Mouse (Mus musculus) stomach, postnatal 0 days (tissue): ENCODE results near the gene Nme9. TPM values are rescaled to one million over a fixed set of nuclear protein-coding genes. Genes with fewer than 3 reads are reported as not detected.

Experiments
- ATAC-seq: fragments of 200-750 bp; cut with Nextera tagmentation; 2 replicates; pipeline ENCODE4 v1.8.0; 2017; ENCODE audit not compliant: low FRiP score, low TSS enrichment
- DNase-seq: peaks from one replicate; pipeline ENCODE4 v3.0.0-alpha.2; 2016; ENCODE audit warnings: low spot score
- H3K27ac ChIP-seq: fragments of 300-500 bp; sonication (generic); replicated peaks from 2 replicates; pipeline ENCODE4 v1.5.1; 2014; ENCODE audit warnings: mild to moderate bottlenecking, control low read depth
- H3K27me3 ChIP-seq: fragments of 300-500 bp; sonication (generic); 2 replicates; pipeline ENCODE4 v1.6.1; 2014; ENCODE audit warnings: low read length; ENCODE audit not compliant: control insufficient read depth, insufficient read depth
- H3K36me3 ChIP-seq: fragments of 300-500 bp; sonication (generic); 2 replicates; pipeline ENCODE4 v1.6.1; 2014; ENCODE audit warnings: low read length, mixed read lengths; ENCODE audit not compliant: control insufficient read depth, insufficient read depth
- H3K4me1 ChIP-seq: fragments of 300-500 bp; sonication (generic); replicated peaks from 2 replicates; pipeline ENCODE4 v1.6.1; 2014; ENCODE audit warnings: antibody characterized with exemption; ENCODE audit not compliant: control insufficient read depth, insufficient read depth
- H3K4me2 ChIP-seq: fragments of 300-500 bp; sonication (generic); replicated peaks from 2 replicates; pipeline ENCODE4 v1.6.1; 2014; ENCODE audit warnings: low read depth, mild to moderate bottlenecking, control low read depth, moderate library complexity
- H3K4me3 ChIP-seq: fragments of 300-500 bp; sonication (generic); 2 replicates; pipeline ENCODE4 v1.5.1; 2014; ENCODE audit warnings: low read depth, low read length, control low read depth
- H3K9ac ChIP-seq: fragments of 300-500 bp; sonication (generic); 2 replicates; pipeline ENCODE4 v1.6.1; 2014; ENCODE audit warnings: mild to moderate bottlenecking, low read length, control low read depth, mixed read lengths
- H3K9me3 ChIP-seq: fragments of 300-500 bp; sonication (generic); 2 replicates; pipeline ENCODE4 v1.6.1; 2016; ENCODE audit warnings: low read length; ENCODE audit not compliant: control insufficient read depth
- CTCF ChIP-seq: IDR thresholded peaks from 2 replicates; pipeline ENCODE4 v1.5.1; 2016; ENCODE audit warnings: antibody characterized with exemption, low read depth, mild to moderate bottlenecking, moderate library complexity
- EP300 ChIP-seq: optimal IDR thresholded peaks from 2 replicates; pipeline ENCODE3; 2016; ENCODE audit warnings: antibody characterized with exemption
- WGBS: fragments of 180-500 bp; shearing (Covaris S2); extraction: QIAGEN DNeasy Blood & Tissue Kit; methylation state at CpG from one replicate; pipeline ENCODE4 v1.1.7; 2014; 5-methylcytosine and 5-hydroxymethylcytosine counted together
- polyA plus RNA-seq: library from polyadenylated mRNA; unstranded; fragments of >200 nt; fragmentation: Nextera tagmentation; extraction: Ambion mirVana; gene quantifications from 2 replicates; pipeline ENCODE4 v1.2.1, GENCODE M21; 2015

Nme9 gene
- polyA plus RNA-seq, 1 experiment from 2014 or later, result not detected

GRCm38 (mm10) chr9:99439064-99439463 lies 12.2 kb upstream of the Nme9 start:
- WGBS, result 78% methylated on average over 8 of the region's 8 CpGs

GRCm38 (mm10) chr9:99440941-99441340 lies 10.3 kb upstream of the Nme9 start:
- WGBS, result 69% methylated on average over 5 of the region's 5 CpGs
- ATAC-seq, result no peak
- H3K9ac ChIP-seq, result no peak overlapping the region

More at GRCm38 (mm10) chr9:99439064-99439463, 12.2 kb upstream of the Nme9 start:
- Histone ChIP-seq H3K9me3 (no peaks in the 10 kb centered on the region), H3K9ac (no peak overlapping the region), H3K4me3 (no peak overlapping the region), H3K4me2 (no peak overlapping the region), H3K4me1 (no peaks in the 10 kb centered on the region), H3K27ac (no peak overlapping the region), H3K27me3 (no peaks in the 10 kb centered on the region), H3K36me3 (no peaks in the 10 kb centered on the region)
- DNase-seq (no peak), ATAC-seq (no peak)
- no peak for TF ChIP-seq CTCF
- no peak for TF ChIP-seq EP300

GRCm38 (mm10) chr9:99441647-99442433 lies 9.4 kb upstream of the Nme9 start:
- 71% methylated on average over 4 of the region's 4 CpGs for WGBS
- DNase-seq (no peak), ATAC-seq (no peak)
- H3K4me2 ChIP-seq, result no peak overlapping the region
- no peak overlapping the region for H3K27ac ChIP-seq
- H3K9ac ChIP-seq, result no peak overlapping the region
- no peaks in the 10 kb centered on the region for H3K36me3 ChIP-seq
- TF ChIP-seq CTCF (no peak), EP300 (no peak)
- H3K4me1 ChIP-seq, result no peaks in the 10 kb centered on the region
- no peaks in the 10 kb centered on the region for H3K27me3 ChIP-seq
- no peak overlapping the region for H3K4me3 ChIP-seq
- no peaks in the 10 kb centered on the region for H3K9me3 ChIP-seq

More at GRCm38 (mm10) chr9:99440941-99441340, 10.3 kb upstream of the Nme9 start:
- no peaks in the 10 kb centered on the region for H3K9me3 ChIP-seq
- H3K27me3 ChIP-seq, result no peaks in the 10 kb centered on the region
- no peaks in the 10 kb centered on the region for H3K4me1 ChIP-seq
- H3K27ac ChIP-seq, result no peak overlapping the region
- H3K4me3 ChIP-seq, result no peak overlapping the region
- no peaks in the 10 kb centered on the region for H3K36me3 ChIP-seq
- DNase-seq, result no peak
- no peak for TF ChIP-seq EP300
- TF ChIP-seq CTCF, result no peak
- H3K4me2 ChIP-seq, result no peak overlapping the region

- Histone ChIP-seq H3K4me3 (no peak overlapping the region), H3K4me2 (no peak overlapping the region), H3K4me1 (no peaks in the 10 kb centered on the region), H3K27me3 (no peaks in the 10 kb centered on the region), H3K9me3 (no peaks in the 10 kb centered on the region), H3K36me3 (no peaks in the 10 kb centered on the region), H3K27ac (no peak overlapping the region), H3K9ac (no peak overlapping the region)
- WGBS, result 29% methylated on average over 8 of the region's 8 CpGs
- peak; percentile 43 for DNase-seq
- ATAC-seq, result 0 out of 2 replicates have a peak, but pooled peaks have one; percentile 32
- TF ChIP-seq EP300, result no peak
- TF ChIP-seq CTCF, result peak; percentile 71
These were observed 6.6 kb upstream of the Nme9 start for GRCm38 (mm10) chr9:99444590-99445178.

GRCm38 (mm10) chr9:99446259-99446658 lies 5.0 kb upstream of the Nme9 start:
- Histone ChIP-seq H3K27ac (no peak overlapping the region), H3K4me3 (no peak overlapping the region), H3K4me1 (no peaks in the 10 kb centered on the region), H3K9me3 (no peaks in the 10 kb centered on the region), H3K36me3 (no peaks in the 10 kb centered on the region), H3K27me3 (no peaks in the 10 kb centered on the region), H3K9ac (no peak overlapping the region), H3K4me2 (no peak overlapping the region)
- TF ChIP-seq CTCF (no peak), EP300 (no peak)
- no peak for DNase-seq
- no peak for ATAC-seq

- no peaks in the 10 kb centered on the region for H3K4me1 ChIP-seq
- H3K27me3 ChIP-seq, result no peaks in the 10 kb centered on the region
- TF ChIP-seq EP300 (no peak), CTCF (no peak)
- no peak overlapping the region for H3K27ac ChIP-seq
- no peaks in the 10 kb centered on the region for H3K36me3 ChIP-seq
- no peak overlapping the region for H3K9ac ChIP-seq
- no peak for ATAC-seq
- no peaks in the 10 kb centered on the region for H3K9me3 ChIP-seq
- 43% methylated on average over 3 of the region's 3 CpGs for WGBS
- H3K4me3 ChIP-seq, result no peak overlapping the region
- DNase-seq, result no peak
- no peak overlapping the region for H3K4me2 ChIP-seq
These were observed 4.0 kb upstream of the Nme9 start for GRCm38 (mm10) chr9:99447323-99447722.
